23 mouse cellular contexts compared by ENCODE assay signal in the genomic region with DNA sequence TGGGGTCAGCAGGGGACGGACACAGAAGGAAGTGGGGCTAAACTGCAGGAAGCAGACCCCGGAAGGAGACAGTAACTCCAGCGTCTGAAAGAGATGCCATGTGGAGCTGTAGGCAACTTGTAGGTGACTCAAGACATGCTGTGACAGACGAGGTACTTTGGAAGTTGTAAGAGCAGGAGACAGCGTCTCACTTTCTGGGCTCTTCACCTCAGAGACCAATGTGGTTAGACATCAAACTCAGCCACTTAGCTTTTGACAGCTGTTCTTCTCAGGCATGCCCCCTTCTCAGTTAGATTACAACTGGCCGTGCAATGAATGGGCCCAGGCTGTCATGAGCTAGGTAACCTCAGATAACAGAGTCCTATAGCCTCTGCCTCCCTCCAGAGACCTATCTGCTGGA.
DNase-seq lines count a peak whose midpoint lies in the region; ATAC-seq and TF ChIP-seq lines count a peak whose summit lies in the region.
"Had no signal": no experiment of that assay in that cellular context is flagged by ENCODE, and none has a peak within 500 bp of the region (broad histone marks: within the 10 kb centered on the region; RNA-seq: fewer than 3 reads in every experiment).

No protein-coding gene starts in this region.

- H3K4me3 ChIP-seq in thymus, adult 2 months (ENCODE audit: control insufficient read depth, insufficient read depth, low read length): no peak overlapping the region
- no peak overlapping the region for H3K4me3 ChIP-seq in small intestine, adult 2 months (ENCODE audit: low read depth, low read length)
- H3K4me3 ChIP-seq in forebrain, embryonic 14.5 days (ENCODE audit: low read depth, low read length): no peak overlapping the region
- H3K4me3 ChIP-seq: embryonic facial prominence, embryonic 10.5 days; forebrain, embryonic 13.5 days; gastrocnemius, adult 2 months; heart, embryonic 13.5 days; hindbrain, embryonic 12.5 days had no signal

- no peak for TF ChIP-seq CTCF in thymus, adult 2 months (IDR thresholded peaks at IDR 0.05; ENCODE audit: borderline replicate concordance, control insufficient read depth, extremely low read depth, insufficient read depth, low read length, poor library complexity)
- no peak for TF ChIP-seq CTCF in small intestine, adult 2 months (IDR thresholded peaks at IDR 0.05; ENCODE audit: extremely low read depth, insufficient read length, insufficient replicate concordance, low read depth, low read length)

- H3K36me3 ChIP-seq in thymus, adult 2 months (ENCODE audit: control insufficient read depth, insufficient read depth, low read length): no peaks in the 10 kb centered on the region
- no peaks in the 10 kb centered on the region for H3K36me3 ChIP-seq in small intestine, adult 2 months (ENCODE audit: control insufficient read depth, insufficient read depth, low read length)
- H3K36me3 ChIP-seq in forebrain, embryonic 14.5 days (ENCODE audit: control insufficient read depth, insufficient read depth, low read length): no peaks in the 10 kb centered on the region
- H3K36me3 ChIP-seq: embryonic facial prominence, embryonic 10.5 days; G1E; heart, embryonic 13.5 days; hindbrain, embryonic 12.5 days had no signal

- H3K27ac ChIP-seq in thymus, adult 2 months (ENCODE audit: control insufficient read depth, insufficient read depth, low read length): 0 out of 2 replicates have a peak overlapping the region, but pooled peaks have one; percentile 25
- 0 out of 2 replicates have a peak overlapping the region, but pooled peaks have one; percentile 24 for H3K27ac ChIP-seq in small intestine, adult 2 months (ENCODE audit: insufficient read depth, low read depth, low read length)
- H3K27ac ChIP-seq in forebrain, embryonic 14.5 days (ENCODE audit: low read depth, low read length): no peak overlapping the region
- H3K27ac ChIP-seq: embryonic facial prominence, embryonic 10.5 days; forebrain, embryonic 13.5 days; gastrocnemius, adult 2 months; heart, embryonic 13.5 days; hindbrain, embryonic 12.5 days had no signal

- 8% methylated on average over 6 of the region's 6 CpGs for WGBS in thymus, adult 2 months
- 77% methylated on average over 6 of the region's 6 CpGs for WGBS in small intestine, adult 2 months
- 88% methylated on average over 6 of the region's 6 CpGs for WGBS in forebrain, embryonic 14.5 days

- no peak overlapping the region for H3K9ac ChIP-seq in forebrain, embryonic 14.5 days (ENCODE audit: low read length)
- H3K9ac ChIP-seq: forebrain, embryonic 13.5 days; heart, embryonic 13.5 days; hindbrain, embryonic 12.5 days had no signal

- no peak overlapping the region for H3K4me2 ChIP-seq in forebrain, embryonic 14.5 days (ENCODE audit: low read length)
- H3K4me2 ChIP-seq: forebrain, embryonic 13.5 days; heart, embryonic 13.5 days; hindbrain, embryonic 12.5 days had no signal

- peaks cover 32% of the 10 kb centered on the region for H3K4me1 ChIP-seq in thymus, adult 2 months (replicated peaks; ENCODE audit: control insufficient read depth, insufficient read depth, low read length)
- H3K4me1 ChIP-seq in small intestine, adult 2 months (ENCODE audit: control insufficient read depth, insufficient read depth, insufficient read length, low read length): peaks cover 19% of the 10 kb centered on the region
- no peaks in the 10 kb centered on the region for H3K4me1 ChIP-seq in forebrain, embryonic 14.5 days (ENCODE audit: control insufficient read depth, insufficient read depth, low read length)
- H3K4me1 ChIP-seq: hindbrain, embryonic 12.5 days had no signal

- peak; percentile 5; the same call in 1 of the 2 replicates for ATAC-seq in common myeloid progenitor, adult 5-6 weeks (replicated peaks; ENCODE audit: low read depth, poor library complexity, severe bottlenecking)
- no peak for ATAC-seq in forebrain, embryonic 14.5 days
- ATAC-seq: CD4-positive, CD25-positive, alpha-beta regulatory T cell, adult 4 months; forebrain, embryonic 13.5 days; hindbrain, embryonic 16.5 days had no signal

- no peak for DNase-seq in thymus, adult 2 months
- no peak for DNase-seq in thymus, postnatal 36 days
- peak; percentile 40 for DNase-seq in T-cell, adult 2 months (ENCODE audit: low spot score)
- DNase-seq in left cerebral cortex, postnatal 25 days (ENCODE audit: low spot score in 2 of 2): no peak
- no peak for DNase-seq in spleen, postnatal 14 days (ENCODE audit: low spot score in 2 of 2)
- DNase-seq in forebrain, embryonic 14.5 days (ENCODE audit: low spot score): no peak
- DNase-seq: adrenal gland, postnatal 10 days; cerebellum, adult 18-20 months; cerebellum, adult 9-11 months; cerebellum, postnatal 36 days; gastrocnemius, adult 2 months; gastrocnemius, postnatal 25 days; heart, adult 18-20 months; heart, postnatal 36 days had no signal

- no peaks in the 10 kb centered on the region for H3K27me3 ChIP-seq in thymus, adult 2 months (ENCODE audit: control insufficient read depth, insufficient read depth, low read length)
- no peaks in the 10 kb centered on the region for H3K27me3 ChIP-seq in small intestine, adult 2 months (ENCODE audit: control insufficient read depth, insufficient read depth, low read length)
- no peaks in the 10 kb centered on the region for H3K27me3 ChIP-seq in forebrain, embryonic 14.5 days (replicated peaks; ENCODE audit: control insufficient read depth, insufficient read depth, low read length)
- H3K27me3 ChIP-seq: forebrain, embryonic 13.5 days; heart, embryonic 13.5 days; hindbrain, embryonic 12.5 days had no signal

- intact Hi-C loops in left cerebral cortex, postnatal 25 days (cut with DNase I): no loop called here

- no peak for TF ChIP-seq POLR2A in thymus, adult 2 months (IDR thresholded peaks at IDR 0.05; ENCODE audit: control insufficient read depth, extremely low read depth, insufficient read depth, low read length, poor library complexity)
- TF ChIP-seq POLR2A in small intestine, adult 2 months (IDR thresholded peaks at IDR 0.05; ENCODE audit: low read depth, low read length): no peak

- H3K9me3 ChIP-seq in forebrain, embryonic 14.5 days (replicated peaks; ENCODE audit: control insufficient read depth, low read length): no peaks in the 10 kb centered on the region
